Mouse (Mus musculus) E14TG2a.4 (cell line): Measurements from ENCODE around the gene Zfp691.

Experiments
- H3K27me3 ChIP-seq: 2 replicates; pipeline ENCODE4 v1.6.1; 2014; ENCODE audit warnings: low read length, control low read depth; ENCODE audit not compliant: insufficient read depth
- H3K36me3 ChIP-seq: 2 replicates; pipeline ENCODE4 v1.6.1; 2014; ENCODE audit warnings: low read length, control low read depth; ENCODE audit not compliant: insufficient read depth
- H3K4me1 ChIP-seq: replicated peaks from 2 replicates; pipeline ENCODE4 v1.6.1; 2014; ENCODE audit warnings: low read depth, low read length, control low read depth
- H3K4me3 ChIP-seq: replicated peaks from 2 replicates; pipeline ENCODE4 v1.5.1; 2014; ENCODE audit warnings: mild to moderate bottlenecking, low read length
- H3K9me3 ChIP-seq: 2 replicates; pipeline ENCODE4 v1.6.1; 2014; ENCODE audit warnings: low read length, control low read depth
- CTCF ChIP-seq: conservative IDR thresholded peaks from 2 replicates; pipeline ENCODE4 v1.5.1; 2014; ENCODE audit warnings: low read length
- NANOG ChIP-seq: IDR thresholded peaks from 2 replicates; pipeline ENCODE4 v1.6.1; 2014; ENCODE audit warnings: borderline replicate concordance, low read length, mixed read lengths
- POU5F1 ChIP-seq: IDR thresholded peaks from 2 replicates; pipeline ENCODE4 v1.6.1; 2014; ENCODE audit warnings: low read length, borderline replicate concordance

The Zfp691 gene

GRCm38 (mm10) chr4:119192757-119193156 lies 18.8 kb upstream of the Zfp691 start:
- TF ChIP-seq CTCF: no peak
- H3K9me3 ChIP-seq: no peaks in the 10 kb centered on the region
- H3K4me3 ChIP-seq: no peak overlapping the region
- 0 out of 2 replicates have a peak, but pooled peaks cover 4% of the 10 kb centered on the region for H3K27me3 ChIP-seq
- peaks cover 12% of the 10 kb centered on the region for H3K4me1 ChIP-seq
- peaks cover 7% of the 10 kb centered on the region; the same call in 1 of the 2 replicates for H3K36me3 ChIP-seq

- Histone ChIP-seq H3K4me3 (no peak overlapping the region), H3K27me3 (peaks cover 12% of the 10 kb centered on the region; the same call in 1 of the 2 replicates)
- TF ChIP-seq POU5F1 (no peak), NANOG (no peak), CTCF (no peak)
These were observed 17.3 kb upstream of the Zfp691 start for GRCm38 (mm10) chr4:119191273-119191672.

GRCm38 (mm10) chr4:119190618-119191017 lies 16.6 kb upstream of the Zfp691 start:
- Histone ChIP-seq H3K4me3 (no peak overlapping the region), H3K4me1 (peaks cover 5% of the 10 kb centered on the region), H3K9me3 (no peaks in the 10 kb centered on the region), H3K27me3 (peaks cover 12% of the 10 kb centered on the region; the same call in 1 of the 2 replicates), H3K36me3 (no peaks in the 10 kb centered on the region)
- no peak for TF ChIP-seq POU5F1
- no peak for TF ChIP-seq CTCF
- no peak for TF ChIP-seq NANOG

More at GRCm38 (mm10) chr4:119191273-119191672, 17.3 kb upstream of the Zfp691 start:
- Histone ChIP-seq H3K36me3 (no peaks in the 10 kb centered on the region), H3K4me1 (peaks cover 12% of the 10 kb centered on the region), H3K9me3 (no peaks in the 10 kb centered on the region)

GRCm38 (mm10) chr4:119189864-119190263 lies 15.9 kb upstream of the Zfp691 start, which contains the start of gene Ermap:
Gene Ermap, minus strand, starts transcription at chr4:119190011.
- Histone ChIP-seq H3K9me3 (no peaks in the 10 kb centered on the region), H3K36me3 (no peaks in the 10 kb centered on the region), H3K27me3 (peaks cover 12% of the 10 kb centered on the region; the same call in 1 of the 2 replicates), H3K4me3 (no peak within 1 kb of the TSS), H3K4me1 (0 out of 2 replicates have a peak, but pooled peaks cover 3% of the 10 kb centered on the region)
- TF ChIP-seq NANOG (no peak), POU5F1 (no peak), CTCF (no peak)

GRCm38 (mm10) chr4:119189392-119189791 lies 15.4 kb upstream of the Zfp691 start:
- H3K4me1 ChIP-seq: no peaks in the 10 kb centered on the region
- H3K36me3 ChIP-seq: no peaks in the 10 kb centered on the region
- TF ChIP-seq NANOG: no peak
- TF ChIP-seq CTCF: no peak
- TF ChIP-seq POU5F1: no peak
- no peak overlapping the region for H3K4me3 ChIP-seq
- H3K27me3 ChIP-seq: peaks cover 12% of the 10 kb centered on the region; the same call in 1 of the 2 replicates
- no peaks in the 10 kb centered on the region for H3K9me3 ChIP-seq

GRCm38 (mm10) chr4:119188060-119188785 lies 14.2 kb upstream of the Zfp691 start:
- TF ChIP-seq CTCF (no peak), POU5F1 (no peak), NANOG (no peak)
- H3K9me3 ChIP-seq: no peaks in the 10 kb centered on the region
- H3K4me1 ChIP-seq: no peaks in the 10 kb centered on the region
- H3K4me3 ChIP-seq: no peak overlapping the region
- H3K27me3 ChIP-seq: peaks cover 15% of the 10 kb centered on the region
- no peaks in the 10 kb centered on the region for H3K36me3 ChIP-seq

GRCm38 (mm10) chr4:119185771-119186170 lies 11.8 kb upstream of the Zfp691 start:
- TF ChIP-seq CTCF (no peak), POU5F1 (no peak), NANOG (no peak)
- H3K4me1 ChIP-seq: no peaks in the 10 kb centered on the region
- peaks cover 24% of the 10 kb centered on the region for H3K27me3 ChIP-seq
- H3K9me3 ChIP-seq: no peaks in the 10 kb centered on the region
- H3K4me3 ChIP-seq: no peak overlapping the region
- H3K36me3 ChIP-seq: no peaks in the 10 kb centered on the region

GRCm38 (mm10) chr4:119183525-119183924 lies 9.5 kb upstream of the Zfp691 start:
- Histone ChIP-seq H3K9me3 (no peaks in the 10 kb centered on the region), H3K4me1 (no peaks in the 10 kb centered on the region), H3K27me3 (peaks cover 24% of the 10 kb centered on the region), H3K36me3 (no peaks in the 10 kb centered on the region), H3K4me3 (no peak overlapping the region)
- TF ChIP-seq NANOG (no peak), CTCF (no peak), POU5F1 (no peak)

GRCm38 (mm10) chr4:119181456-119181855 lies 7.5 kb upstream of the Zfp691 start:
- Histone ChIP-seq H3K4me1 (no peaks in the 10 kb centered on the region), H3K9me3 (no peaks in the 10 kb centered on the region), H3K4me3 (no peak overlapping the region), H3K27me3 (peaks cover 15% of the 10 kb centered on the region), H3K36me3 (no peaks in the 10 kb centered on the region)
- TF ChIP-seq NANOG (no peak), CTCF (no peak)
